Mouse (Mus musculus) embryonic fibroblast, embryonic 13.5 days (primary cell): ENCODE results near the gene Gm20425.

Source experiments
- CTCF ChIP-seq: IDR thresholded peaks from 2 replicates; pipeline ENCODE4 v1.5.1; 2011; ENCODE audit warnings: mild to moderate bottlenecking, control low read depth, low read length, moderate library complexity, borderline replicate concordance; ENCODE audit not compliant: insufficient read depth
- POLR2A ChIP-seq: IDR thresholded peaks from 2 replicates; pipeline ENCODE4 v1.6.1; 2011; ENCODE audit warnings: low read depth, mild to moderate bottlenecking, control low read depth, low read length, moderate library complexity

DNA sequence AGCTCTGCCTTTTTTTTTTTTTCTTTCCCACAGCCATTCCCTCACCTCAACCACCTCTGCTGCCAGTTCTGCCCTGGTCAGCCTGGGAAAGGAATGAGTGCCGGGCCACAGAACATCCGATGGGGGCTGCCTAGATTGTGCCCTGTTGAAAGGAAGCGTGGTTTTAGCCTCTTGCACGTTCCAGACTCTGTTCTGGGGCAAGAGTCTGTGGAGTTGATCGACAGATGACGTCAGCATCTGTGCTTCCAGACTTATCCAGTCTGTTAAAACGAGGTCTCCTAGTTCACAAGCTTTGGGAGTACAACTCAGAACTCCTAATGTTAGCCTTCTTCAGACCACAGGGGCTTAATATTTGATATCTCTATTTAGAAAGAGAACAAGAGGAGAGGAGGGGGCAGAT is 4.0 kb upstream of the Gm20425 start:
- TF ChIP-seq POLR2A (no peak), CTCF (no peak)
